Mouse (Mus musculus) ES-Bruce4 (cell line): Measurements from ENCODE around the gene Jag2.

Experiments used
- CTCF ChIP-seq: IDR thresholded peaks from one replicate; pipeline ENCODE4 v1.8.1; 2011; ENCODE audit warnings: low read depth, low read length
- EP300 ChIP-seq: IDR thresholded peaks from 2 replicates; pipeline ENCODE4 v1.6.1; 2011; ENCODE audit warnings: low read depth, low read length; ENCODE audit not compliant: insufficient read depth
- POLR2A ChIP-seq: IDR thresholded peaks from one replicate; pipeline ENCODE4 v1.8.1; 2011; ENCODE audit warnings: low read length; ENCODE audit not compliant: insufficient read depth

- TF ChIP-seq POLR2A (no peak), CTCF (no peak), EP300 (no peak)
These were observed 8.3 kb upstream of the Jag2 start for GRCm38 (mm10) chr12:112937906-112938305.
